Mouse (Mus musculus): ENCODE data around the gene 9430015G10Rik.

9430015G10Rik gene

GRCm38 (mm10) chr4:156109570-156110331, at the start of gene 9430015G10Rik:
Gene 9430015G10Rik, plus strand, starts transcription at chr4:156109982.
- DNase-seq (ENCODE audit: low read depth in 1 of 2, low spot score in 2 of 2): peak; percentile 94 to 98

- DNase-seq (ENCODE audit: low read depth in 1 of 2, low spot score in 2 of 2): no peak
These were observed 45.8 kb upstream of the 9430015G10Rik start for GRCm38 (mm10) chr4:156063861-156064509.

DNA sequence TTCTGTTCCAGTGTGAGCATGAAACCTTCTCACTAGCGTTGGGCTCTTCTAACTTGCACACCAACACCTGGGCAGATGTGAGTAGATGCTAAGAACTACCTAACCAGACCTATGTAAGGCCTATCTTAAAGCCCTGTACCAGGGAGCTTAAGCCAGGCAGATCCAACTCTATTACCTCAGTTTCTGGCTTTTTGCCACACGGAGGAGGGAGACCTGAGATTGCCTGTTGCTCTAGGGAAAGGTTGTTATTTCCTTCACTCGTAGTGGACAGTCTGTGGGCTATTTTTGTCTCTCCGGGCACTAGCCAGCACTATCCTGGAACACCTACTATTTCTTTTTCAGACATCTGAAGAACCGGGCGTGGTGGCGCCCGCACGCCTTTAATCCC, 45.3 kb upstream of the 9430015G10Rik start:
- no peak for DNase-seq (ENCODE audit: low read depth in 1 of 2, low spot score in 2 of 2)

DNA sequence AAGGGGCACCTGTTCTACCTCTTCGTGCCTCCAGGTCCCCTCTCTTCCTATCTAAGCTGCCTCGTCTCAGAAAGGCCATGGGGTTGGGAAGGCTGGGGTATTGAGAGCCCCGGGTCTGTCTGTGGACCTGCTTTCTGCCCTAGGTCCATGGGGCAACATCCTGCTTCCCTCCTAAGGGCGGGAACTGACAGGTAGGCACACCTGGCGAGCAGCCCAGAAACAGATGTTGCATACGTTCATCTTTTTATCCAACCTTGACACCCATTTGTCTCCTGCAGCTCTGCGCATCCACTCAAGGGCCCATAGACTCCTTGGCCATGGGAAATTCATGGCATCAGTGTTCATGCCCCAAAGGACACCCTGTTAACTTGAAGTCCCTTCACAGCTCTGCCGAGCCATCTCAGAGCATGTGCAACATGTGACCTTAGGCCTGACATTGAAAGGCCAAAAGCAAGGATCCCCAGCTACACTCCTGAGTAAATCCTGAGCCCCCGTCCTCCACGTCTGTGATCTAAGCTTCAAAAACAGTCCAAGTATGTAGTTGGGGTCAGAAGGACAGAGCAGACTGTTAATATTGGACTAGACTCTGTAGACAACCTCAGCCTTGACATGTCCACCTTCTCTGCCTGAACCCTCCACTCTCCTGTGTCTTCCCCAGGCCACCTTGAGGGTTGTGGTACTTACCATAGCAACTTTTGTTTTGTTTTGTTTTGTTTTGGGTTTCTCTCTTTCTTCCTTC, 44.5 kb upstream of the 9430015G10Rik start:
- DNase-seq (ENCODE audit: low read depth in 1 of 2, low spot score in 2 of 2): no peak

DNA sequence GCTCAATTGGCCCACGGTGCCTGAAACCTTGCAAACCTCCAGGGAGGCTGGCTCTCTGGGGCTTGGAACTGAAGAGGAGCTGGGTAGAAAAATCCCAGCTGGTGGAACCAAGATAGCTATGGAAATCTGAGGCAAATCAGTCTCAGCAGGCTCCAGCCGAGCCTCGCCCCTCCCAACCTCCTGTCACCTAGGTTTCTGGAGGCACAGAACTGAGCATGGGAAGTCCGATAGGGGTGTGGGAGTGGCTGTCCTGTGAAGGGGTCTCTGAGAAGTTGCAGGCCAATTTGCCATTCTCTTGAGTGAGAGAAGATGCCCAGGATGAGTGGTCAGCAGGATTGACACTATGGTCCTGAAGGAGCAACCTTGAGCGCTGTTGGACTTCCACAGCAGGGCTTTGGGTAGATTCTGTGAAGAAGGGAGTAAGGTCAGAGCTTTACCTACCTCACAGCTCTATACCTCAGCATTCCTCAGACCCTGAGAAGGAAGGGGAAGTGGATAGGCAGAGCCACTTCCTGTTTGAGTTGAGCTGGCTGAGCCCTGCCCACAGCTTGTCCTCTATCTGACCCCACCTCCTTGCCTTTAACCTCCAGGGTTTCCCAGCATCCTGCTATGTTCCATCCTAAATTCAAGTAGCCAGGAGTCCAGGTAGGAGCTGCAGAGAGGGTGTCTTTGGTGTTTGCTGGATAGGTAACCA, 42.4 kb upstream of the 9430015G10Rik start:
- DNase-seq (ENCODE audit: low read depth in 1 of 2, low spot score in 2 of 2): peak; percentile 16 to 23

DNA sequence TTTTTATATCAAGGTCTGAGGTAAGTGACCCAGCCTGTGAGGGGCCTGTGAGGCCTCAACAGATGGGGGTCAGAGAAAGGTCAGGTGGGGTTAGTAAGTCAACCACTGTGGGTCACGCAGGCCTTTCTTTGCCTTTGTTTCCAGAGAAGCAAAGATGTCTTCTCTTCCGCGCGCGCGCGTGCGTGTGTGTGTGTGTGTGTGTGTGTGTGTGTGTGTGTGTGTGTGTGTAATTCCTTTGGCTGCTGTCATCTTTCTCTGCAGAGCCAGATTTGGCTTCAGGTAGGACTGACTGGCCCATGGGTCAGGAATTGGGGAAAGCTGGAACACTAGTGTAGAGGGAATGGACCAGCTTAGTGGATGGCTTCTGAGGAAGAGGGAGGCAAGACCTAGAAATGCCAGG, 40.1 kb upstream of the 9430015G10Rik start:
- DNase-seq (ENCODE audit: low read depth in 1 of 2, low spot score in 2 of 2): no peak

- no peak for DNase-seq (ENCODE audit: low read depth in 1 of 2, low spot score in 2 of 2)
These were observed 39.5 kb upstream of the 9430015G10Rik start for GRCm38 (mm10) chr4:156070276-156070675.

DNA sequence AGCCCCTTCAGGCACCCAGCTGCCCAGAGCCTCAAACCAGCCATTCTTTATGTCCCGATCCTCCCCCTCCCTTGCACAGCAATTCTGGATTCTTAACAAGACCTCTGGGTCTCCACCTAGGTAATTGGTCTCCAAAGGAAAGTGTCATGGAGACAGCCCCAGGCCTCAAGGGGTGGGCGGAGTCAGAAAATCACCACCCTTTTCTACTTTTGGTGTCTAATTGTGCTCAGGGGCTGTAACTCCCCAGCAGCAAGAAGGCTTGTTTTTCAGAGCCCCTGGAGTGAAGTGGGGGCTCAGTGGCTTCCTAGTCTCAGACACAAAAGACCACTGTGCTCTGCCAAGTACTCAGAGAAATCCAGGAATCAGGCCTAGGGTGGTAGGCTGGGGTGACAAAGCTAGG, 39.1 kb upstream of the 9430015G10Rik start:
- DNase-seq (ENCODE audit: low read depth in 1 of 2, low spot score in 2 of 2): no peak

- no peak for DNase-seq (ENCODE audit: low read depth in 1 of 2, low spot score in 2 of 2)
These were observed 32.8 kb upstream of the 9430015G10Rik start for GRCm38 (mm10) chr4:156076911-156077382.

DNA sequence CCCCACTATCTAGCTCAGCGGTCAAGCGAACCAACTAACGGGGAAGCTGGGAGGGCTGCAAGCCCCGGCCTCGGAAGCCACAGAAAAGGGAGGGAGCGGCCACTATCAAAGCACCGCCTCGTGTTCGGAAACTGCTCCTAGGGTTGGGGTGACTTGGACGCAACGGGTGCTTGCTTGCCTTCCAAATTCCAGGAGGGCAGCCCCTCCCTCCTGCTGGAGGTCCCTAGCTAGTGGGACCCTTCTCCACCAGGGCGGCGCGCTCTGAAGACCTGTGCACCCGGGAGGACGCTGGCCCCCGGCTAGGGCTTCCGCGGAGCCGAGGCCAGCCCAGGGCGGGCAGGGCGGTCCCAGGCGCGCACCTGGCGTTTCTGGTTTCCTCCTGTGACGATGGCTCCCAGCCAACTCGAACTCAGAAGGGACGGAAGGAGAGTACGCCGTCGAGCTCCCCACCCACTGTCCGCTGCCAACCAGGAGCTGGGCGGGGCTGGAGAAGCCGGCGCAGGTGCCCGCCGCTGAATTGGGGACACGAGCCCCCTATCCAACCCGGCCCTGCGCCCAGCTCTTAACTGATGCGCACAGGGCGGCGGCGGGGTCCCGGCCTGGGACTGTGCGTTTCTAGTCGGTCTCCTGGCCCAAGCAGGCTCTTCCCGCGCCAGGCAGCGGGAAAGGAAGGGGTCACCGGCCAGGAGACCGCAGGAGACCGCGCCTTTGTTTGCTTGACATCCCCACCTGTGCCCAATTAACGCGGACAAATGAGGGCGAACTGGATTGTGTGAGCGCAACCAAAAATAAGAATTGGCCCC, 32.1 kb upstream of the 9430015G10Rik start:
- no peak for DNase-seq (ENCODE audit: low read depth in 1 of 2, low spot score in 2 of 2)

DNA sequence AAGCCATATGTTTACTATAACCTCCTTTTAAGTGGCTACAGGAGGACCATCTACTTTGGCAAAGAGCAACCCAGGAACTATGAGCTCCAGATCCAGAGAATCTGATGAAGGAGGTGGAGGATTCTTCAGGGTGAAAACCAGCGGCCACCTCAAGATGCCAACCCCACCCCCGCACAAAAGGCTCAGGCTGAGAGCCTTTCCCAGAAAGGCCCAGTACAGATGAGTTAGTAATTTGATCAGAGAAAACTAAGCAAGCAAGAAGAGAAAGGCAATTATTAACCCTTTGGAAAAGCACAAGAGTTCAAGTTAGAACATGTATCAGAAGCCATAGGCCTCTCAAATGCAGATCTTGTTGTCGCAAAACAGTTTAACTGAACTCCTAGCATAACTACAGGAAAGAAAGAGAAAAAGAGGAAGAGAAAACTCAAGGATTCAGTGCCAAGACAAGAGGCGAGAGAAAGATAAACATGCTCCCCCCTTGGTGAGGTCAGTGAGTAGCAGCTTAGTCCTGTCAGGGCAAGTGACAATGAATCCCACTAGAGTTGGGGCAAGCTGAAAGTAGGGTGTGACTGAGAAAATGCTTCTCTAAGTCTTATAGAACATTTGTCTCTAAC, 27.1 kb upstream of the 9430015G10Rik start:
- DNase-seq (ENCODE audit: low read depth in 1 of 2, low spot score in 2 of 2): no peak

- no peak for DNase-seq (ENCODE audit: low read depth in 1 of 2, low spot score in 2 of 2)
These were observed 26.4 kb upstream of the 9430015G10Rik start for GRCm38 (mm10) chr4:156083348-156083747.

DNA sequence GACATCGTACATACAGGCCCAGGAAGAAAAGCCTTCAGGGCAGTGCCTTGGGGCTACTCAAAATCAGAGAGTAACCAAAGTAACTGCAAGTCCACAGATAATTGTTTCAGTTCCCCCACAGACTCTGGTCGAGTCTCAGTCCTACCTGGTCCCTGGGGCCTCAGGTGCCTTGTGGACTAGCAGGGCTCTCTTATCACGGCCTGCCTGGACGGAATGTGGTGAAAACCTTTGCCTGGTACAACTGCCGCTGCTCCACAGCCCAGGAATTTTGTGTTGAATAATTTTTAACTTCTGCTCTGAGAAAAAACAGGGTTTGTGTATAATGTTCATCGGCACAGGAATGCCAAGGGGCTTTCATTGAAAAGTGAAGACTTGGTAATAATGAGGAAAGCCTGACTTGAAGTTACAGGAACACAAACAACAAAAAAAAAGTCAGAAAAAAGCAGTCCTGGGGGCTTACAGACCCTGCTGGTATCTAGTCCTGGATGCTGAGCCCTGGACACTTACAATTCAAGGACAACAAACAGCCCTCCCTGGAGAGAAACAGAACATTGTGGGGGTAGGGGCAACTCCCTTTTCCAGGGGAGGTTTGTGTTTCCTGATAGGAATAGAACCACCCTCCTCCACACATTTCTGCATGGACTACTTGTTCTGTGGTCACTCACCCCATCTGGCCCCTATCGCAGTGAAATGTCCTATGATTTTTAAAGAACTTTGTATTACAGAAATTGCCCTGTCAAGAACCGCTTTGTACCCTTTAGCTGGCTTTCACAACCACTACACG, 25.5 kb upstream of the 9430015G10Rik start:
- no peak for DNase-seq (ENCODE audit: low read depth in 1 of 2, low spot score in 2 of 2)

- DNase-seq (ENCODE audit: low read depth in 1 of 2, low spot score in 2 of 2): no peak
These were observed 24.5 kb upstream of the 9430015G10Rik start for GRCm38 (mm10) chr4:156085256-156085655.

- DNase-seq (ENCODE audit: low read depth in 1 of 2, low spot score in 2 of 2): peak in 1 of 2 experiments; percentile 9
These were observed 22.2 kb upstream of the 9430015G10Rik start for GRCm38 (mm10) chr4:156087398-156088087.

DNA sequence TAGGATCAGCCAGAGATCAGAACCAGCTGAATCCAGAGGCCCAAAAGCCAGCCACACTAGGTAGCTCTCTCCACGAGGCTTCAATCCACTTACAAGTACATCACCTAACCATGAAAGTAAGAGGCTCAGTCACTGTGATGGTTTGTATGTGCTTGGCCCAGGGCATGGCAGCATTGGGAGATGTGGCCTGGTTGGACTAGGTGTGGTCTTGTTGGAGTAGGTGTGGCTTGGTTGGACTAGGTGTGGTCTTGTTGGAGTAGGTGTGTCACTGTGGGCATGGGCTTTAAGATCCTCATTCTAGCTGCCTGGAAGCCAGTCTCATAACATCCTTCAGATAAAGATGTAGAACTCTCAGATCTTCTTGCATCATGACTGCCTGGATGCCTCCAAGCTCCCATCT, 18.5 kb upstream of the 9430015G10Rik start:
- DNase-seq (ENCODE audit: low read depth in 1 of 2, low spot score in 2 of 2): no peak

- DNase-seq (ENCODE audit: low read depth in 1 of 2, low spot score in 2 of 2): no peak
These were observed 17.0 kb upstream of the 9430015G10Rik start for GRCm38 (mm10) chr4:156092765-156093164.

DNA sequence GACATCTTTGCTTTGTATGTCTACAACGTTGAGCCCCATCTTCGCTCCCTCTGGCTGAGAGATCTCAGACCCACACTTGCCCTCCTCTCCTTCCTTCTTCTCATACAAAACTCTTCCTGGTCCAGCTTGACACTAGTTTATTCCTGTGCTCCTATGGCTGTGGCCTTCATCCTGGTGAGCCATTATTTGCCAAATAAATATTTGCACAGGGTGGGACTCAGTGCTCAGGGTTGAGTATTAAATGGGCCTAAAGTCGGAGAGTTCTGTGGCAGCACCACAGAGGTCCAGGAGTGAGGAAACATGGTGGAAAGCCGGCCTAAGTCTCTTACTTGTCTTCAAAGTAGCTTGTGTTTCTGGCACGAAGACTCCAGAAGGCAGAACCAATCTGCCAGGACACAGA, 16.0 kb upstream of the 9430015G10Rik start:
- DNase-seq (ENCODE audit: low read depth in 1 of 2, low spot score in 2 of 2): no peak

GRCm38 (mm10) chr4:156096191-156096590, 13.6 kb upstream of the 9430015G10Rik start:
- DNase-seq (ENCODE audit: low read depth in 1 of 2, low spot score in 2 of 2): no peak
